Mouse (Mus musculus) liver (tissue): ENCODE results near the gene Ctnnb1.

Source experiments
- DNase-seq: peaks from one replicate; pipeline ENCODE4 v3.0.0-alpha.2; 2020; ENCODE audit warnings: mixed read lengths

Ctnnb1 gene

GRCm38 (mm10) chr9:120963720-120964119, 34.7 kb downstream of the Ctnnb1 start:
- DNase-seq: no peak

DNA sequence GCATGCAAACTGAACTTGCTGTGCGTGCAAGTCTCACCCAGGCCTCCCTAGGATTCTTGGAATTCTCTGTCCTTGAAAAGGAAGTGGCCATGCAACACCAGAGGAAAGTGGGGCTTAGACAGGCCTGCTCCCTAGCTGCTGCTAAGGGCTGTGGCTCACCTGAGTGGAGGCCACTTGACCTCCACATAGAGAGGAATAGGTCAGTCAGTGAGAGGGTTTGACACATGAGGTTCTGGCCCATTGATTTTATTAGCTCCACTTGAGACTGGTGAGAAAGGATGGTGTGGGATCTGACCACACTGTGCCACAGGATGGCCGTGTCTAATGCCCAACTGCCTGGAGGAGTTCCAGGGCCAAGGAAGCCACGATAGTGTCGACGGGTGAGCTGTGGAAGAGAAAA, 35.2 kb downstream of the Ctnnb1 start:
- DNase-seq: no peak

GRCm38 (mm10) chr9:120965007-120965406, 36.0 kb downstream of the Ctnnb1 start:
- no peak for DNase-seq

GRCm38 (mm10) chr9:120973026-120973515, 44.1 kb downstream of the Ctnnb1 start:
- no peak for DNase-seq

DNA sequence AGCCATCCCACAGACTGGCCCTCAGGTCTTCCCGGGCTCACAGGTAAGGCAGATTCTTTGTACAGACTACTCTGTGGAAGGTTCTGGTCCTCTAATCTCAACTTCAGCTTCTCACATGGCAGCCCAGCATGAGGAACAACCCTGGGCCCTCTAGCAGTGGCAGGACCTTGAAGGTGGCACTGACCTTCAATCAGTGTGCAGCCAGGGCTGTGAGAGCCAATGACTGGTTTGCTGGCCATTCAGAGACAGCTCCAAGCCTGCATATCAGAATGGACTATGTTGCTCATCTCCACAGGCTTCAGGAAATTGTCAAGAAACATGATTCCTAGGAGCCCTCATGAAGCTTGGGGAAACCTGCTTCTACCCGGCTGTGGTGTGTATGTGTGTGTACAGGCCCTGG, 45.2 kb downstream of the Ctnnb1 start:
- DNase-seq: no peak

DNA sequence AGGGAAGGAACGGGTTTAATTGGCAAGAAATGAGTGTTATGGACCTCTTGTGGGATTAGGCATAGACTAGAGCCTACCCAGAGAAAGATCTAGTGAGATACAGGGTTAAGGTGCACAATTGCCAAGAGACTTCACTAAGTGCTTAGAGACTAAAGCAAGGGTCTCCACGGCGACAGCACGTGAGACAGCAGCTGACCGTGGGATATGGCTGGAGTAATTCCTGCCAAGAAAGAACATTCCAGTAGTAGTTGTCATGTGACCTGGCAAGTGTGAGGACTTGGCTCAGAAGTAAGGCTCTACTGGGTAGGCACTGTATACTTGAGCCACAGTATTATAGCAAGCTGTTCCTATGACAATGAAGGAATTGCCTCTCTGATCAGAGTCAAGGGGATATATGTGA, 47.1 kb downstream of the Ctnnb1 start:
- DNase-seq: no peak

- no peak for DNase-seq
Observed at GRCm38 (mm10) chr9:120976856-120977255, 47.8 kb downstream of the Ctnnb1 start.

DNA sequence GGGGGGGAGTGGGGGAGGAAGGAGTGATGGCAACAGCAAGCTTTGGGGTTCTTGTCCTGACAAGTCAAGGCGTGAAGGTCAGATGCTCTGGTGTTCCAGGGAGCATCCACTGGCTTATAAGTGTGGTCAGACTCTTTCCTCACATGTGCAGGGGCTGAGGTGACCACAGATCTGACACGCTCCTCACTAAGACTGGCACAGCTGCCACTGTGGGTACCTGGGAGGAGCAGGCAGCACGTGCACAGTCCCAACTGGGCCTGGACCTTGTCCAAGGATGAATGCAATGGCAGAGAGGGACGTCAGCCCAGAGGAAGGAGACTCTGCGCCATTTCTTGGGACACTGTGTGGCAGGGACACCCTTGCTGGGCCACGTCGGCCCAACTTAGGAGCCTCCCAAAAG, 52.8 kb downstream of the Ctnnb1 start:
- DNase-seq: no peak

DNA sequence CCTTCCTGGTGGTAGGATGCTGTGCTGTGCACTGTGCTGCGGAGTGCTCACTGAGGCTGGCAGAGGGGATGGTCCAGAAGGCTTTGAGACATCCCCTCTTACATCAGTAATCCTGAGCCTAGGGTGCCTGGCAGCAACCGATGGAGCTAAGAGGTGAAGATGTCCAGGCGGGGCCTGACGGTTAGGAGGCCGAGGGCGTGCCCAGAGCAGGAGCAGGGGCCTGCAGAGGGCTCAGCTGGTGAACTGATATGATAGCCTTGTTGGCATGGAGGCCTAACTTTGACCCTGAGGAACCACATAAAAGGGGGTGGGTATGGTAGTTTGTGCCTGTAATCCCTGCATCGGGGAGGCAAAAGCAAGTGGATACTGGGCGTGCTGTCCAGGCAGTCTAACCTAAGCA, 54.8 kb downstream of the Ctnnb1 start:
- DNase-seq: no peak

DNA sequence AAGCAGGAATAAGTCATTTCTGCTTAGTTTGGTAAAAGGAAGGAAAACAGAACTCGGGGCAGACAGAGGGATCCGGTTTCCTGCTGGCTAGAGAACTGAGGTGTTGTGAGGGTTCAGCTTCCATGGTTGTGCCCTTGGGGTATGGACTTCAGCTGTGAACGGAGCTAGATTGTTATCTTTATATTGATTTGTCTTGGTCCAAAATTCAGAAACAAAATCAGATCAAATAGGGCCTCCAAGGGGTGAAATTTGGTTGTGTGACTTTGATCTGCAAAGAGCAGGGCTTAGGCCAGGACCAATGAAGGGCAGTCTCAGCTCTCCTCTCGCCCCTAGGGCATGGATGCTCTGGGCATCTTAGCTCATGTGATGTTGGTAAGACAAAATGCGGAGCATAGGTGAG, 55.5 kb downstream of the Ctnnb1 start:
- no peak for DNase-seq

DNA sequence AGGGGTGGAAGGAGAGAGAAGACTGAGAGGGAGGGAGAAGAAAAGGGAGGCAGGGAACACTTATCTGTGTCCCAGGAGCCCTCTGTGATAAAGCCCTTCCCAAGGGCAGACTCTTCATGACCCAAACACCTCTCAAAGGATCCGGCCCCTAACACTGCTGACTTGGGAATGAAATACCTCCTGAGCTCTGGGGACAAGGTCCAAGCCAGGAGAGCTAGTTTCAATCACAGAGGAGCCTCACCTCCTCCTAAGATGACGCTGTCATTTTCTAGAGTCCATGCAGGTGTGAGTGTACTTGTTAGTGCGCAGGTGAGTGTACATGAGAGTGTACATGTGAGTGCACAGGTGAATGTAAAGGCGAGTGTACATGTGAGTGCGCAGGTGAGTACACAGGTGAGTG, 56.0 kb downstream of the Ctnnb1 start:
- DNase-seq: no peak

GRCm38 (mm10) chr9:120985524-120985923, 56.5 kb downstream of the Ctnnb1 start:
- no peak for DNase-seq

DNA sequence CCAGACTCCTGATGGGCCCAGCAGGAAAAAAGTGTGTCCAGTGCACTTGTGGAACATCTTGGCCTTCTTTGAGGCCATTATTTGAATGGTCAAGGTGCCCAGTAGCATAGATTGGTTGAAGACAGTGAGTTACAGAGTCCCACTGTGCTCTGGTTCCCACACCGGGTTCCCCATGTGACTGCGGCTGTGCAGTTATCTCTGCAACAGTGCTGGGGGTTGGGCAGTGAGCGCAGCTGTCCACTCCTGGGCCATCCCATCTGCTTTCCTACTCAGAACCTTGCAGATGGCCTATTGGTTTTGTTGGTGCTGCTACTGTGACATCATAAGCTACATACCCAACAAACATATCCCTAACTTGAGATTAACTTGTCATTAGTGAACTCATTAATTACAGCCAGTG, 57.2 kb downstream of the Ctnnb1 start:
- DNase-seq: no peak

- no peak for DNase-seq
Observed at GRCm38 (mm10) chr9:120986994-120987393, 58.0 kb downstream of the Ctnnb1 start.

DNA sequence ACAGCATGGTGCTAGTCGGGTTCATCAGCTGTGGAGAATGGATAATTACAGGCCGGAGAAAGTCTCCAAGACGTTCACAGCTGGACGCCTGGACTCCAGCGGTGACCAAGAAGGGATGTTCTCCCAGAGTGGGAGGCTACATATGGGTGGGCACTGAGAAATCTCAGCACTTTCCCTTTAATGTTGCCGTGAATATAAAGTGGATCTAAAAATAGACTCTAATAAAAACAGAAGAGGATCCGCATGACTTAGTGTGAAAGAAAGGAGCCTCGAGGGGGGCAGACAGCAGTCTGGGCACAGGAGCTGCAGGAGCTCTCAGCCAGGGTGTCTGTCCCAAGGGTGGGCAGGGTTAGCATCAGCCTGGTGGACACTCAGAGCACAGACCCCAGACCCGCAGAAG, 59.1 kb downstream of the Ctnnb1 start:
- DNase-seq: no peak

DNA sequence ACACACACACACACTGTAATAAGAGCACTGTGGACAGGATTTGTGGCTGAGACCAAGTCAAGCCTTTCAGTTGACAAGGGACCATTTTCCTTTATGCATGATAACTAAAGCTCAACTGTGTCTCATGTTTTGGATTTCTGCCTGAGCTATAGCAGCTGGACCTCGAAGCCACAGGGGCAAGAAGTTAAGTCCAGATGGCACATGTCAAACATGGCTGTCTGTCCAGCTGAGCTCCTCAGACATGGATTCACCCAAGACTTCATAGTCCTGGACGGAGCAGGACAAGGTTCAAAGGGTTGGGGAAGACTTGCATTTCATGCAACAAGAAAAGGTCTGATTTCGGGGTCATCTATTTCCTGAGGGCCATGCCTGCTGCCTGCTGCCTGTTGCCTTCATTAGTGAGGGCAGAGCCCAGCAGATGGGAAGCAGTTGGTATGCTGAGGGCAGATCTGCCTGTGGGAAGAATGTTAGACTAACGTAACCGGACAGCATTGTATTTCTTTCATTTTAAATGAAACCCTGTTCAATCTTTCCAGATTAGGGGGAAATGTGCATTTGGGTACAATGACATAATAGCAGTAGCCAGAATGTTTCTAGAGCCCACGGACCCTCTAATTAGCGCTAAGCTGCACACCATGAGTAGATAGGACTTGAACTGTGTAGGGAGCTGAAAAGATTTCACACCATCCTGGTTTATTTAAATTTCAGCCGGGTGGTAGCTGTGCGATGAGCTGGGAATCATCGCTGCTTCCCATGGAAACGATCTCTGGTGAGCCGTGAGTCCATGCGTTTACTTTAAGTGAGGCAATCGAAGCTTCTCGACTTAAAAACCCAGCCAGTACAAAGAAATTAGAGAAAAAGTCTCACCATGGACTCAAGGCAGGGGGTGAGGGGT, 61.0 kb downstream of the Ctnnb1 start:
- DNase-seq: no peak

DNA sequence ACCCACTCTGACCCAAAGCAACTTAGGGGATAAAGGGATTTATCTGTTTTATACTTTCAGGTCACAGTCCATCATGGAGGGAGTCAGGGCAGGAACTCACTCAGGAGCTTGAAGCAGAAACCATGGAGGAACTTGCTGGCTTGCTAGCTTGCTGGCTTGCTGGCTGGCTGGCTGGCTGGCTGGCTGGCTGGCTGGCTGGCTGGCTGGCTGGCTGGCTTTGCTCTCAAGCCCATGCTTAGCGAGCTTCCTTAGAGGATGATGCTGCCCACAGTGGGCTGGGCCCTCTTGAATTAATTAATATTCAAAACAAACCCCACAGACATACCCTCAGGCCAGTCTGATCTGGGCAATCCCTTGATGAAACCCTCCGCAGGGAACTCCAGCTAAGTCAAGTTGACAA, 62.8 kb downstream of the Ctnnb1 start:
- DNase-seq: no peak

DNA sequence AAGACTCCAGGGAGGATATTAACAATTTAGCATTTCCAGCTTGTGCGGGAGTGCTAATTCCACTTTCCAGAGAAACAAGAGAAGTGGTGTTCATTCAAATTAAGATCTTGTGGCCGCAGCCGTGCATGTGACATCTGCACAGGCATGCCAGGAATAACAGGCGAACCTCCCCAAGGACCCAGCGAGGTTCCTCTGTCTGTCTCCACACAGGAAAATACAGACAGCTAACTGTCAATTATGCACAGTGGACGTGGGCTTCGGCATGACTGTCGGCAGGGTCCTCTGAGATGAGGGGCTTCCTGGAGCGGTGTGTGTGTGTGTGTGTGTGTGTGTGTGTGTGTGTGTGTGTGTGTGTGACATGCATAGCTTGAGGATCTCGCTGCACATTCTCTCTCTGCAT, 64.0 kb downstream of the Ctnnb1 start:
- no peak for DNase-seq

DNA sequence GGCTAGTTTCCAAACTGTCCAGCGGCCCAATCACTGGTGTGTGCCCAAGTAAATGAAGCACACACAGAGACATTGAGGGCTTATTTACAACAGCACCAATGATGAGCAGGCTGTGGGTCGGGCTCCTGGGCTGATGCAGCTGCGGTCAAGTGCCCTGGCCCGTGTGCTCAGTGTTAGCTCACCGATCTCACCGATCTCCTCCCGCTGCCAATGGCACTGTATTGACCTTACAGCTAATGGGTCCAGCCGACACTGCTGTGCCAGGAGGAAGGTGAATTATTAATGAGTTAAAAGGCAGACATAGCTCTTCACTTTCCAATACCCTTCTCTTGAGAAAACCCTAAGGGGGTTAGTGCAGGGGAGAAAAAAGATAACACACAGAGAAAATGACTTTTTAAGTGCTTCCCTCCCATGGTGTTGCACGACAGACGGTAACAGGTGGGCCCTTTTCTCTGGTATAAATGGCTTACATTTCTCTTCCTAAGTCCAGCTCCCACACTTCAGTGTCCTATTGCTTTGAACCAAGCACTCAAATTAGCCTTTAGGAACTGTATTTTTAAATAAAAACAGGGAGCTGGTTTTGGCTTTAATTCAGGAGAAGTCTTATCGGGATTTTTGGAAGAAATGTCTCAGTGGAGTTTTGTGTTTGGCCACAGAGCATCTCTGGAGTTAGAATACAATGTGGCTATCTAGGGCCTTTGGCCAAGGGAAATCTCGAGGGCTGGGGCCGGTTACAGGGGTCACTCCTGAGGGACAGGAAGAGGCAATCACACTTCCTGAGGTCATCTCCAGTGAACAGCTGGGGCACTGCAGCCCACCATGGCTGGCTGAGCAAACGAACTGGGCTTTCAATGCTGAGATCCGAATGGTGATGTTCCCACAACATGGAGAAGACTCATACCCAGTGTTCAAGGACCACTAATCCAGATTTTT, 65.5 kb downstream of the Ctnnb1 start:
- DNase-seq: no peak

DNA sequence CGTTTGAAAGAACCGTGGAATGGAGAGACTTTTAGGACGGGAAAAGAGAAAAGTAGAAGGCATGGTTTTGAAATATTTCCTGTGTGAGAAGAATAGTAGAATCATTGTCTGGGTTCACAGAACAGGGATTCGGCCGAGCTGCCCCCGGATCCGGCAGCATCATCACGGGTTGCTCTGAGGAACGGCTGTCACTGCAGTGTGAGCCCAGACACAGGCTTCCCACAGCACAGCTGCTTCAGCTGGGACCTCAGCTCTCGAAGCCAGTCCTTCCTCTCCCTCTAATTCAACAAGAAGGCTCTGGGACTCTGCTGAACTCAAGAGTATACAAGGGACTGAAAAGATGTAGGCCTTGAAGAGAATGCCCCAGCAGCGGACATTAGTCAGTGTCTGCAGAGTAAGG, 69.7 kb downstream of the Ctnnb1 start:
- no peak for DNase-seq

- no peak for DNase-seq
Observed at GRCm38 (mm10) chr9:121000641-121001320, 71.8 kb downstream of the Ctnnb1 start.

GRCm38 (mm10) chr9:121001681-121002540, 72.9 kb downstream of the Ctnnb1 start:
- DNase-seq: no peak
